Comparison of ENCODE assay signal across 8 mouse cellular contexts in genomic region chr8:13158718-13159376, GRCm38 (mm10). TPM values are rescaled to one million over a fixed set of nuclear protein-coding genes. Genes with fewer than 3 reads are reported as not detected.
A peak's percentile ranks its signal among the peaks of the same experiment; 100 is the strongest.
DNase-seq lines count a peak whose midpoint lies in the region; ATAC-seq lines count a peak whose summit lies in the region.

TSS of gene Lamp1 (plus strand) at chr8:13159161.

- peak within 1 kb of the TSS; percentile 100 for H3K4me3 ChIP-seq in heart, embryonic 10.5 days
- peak within 1 kb of the TSS; percentile 100 for H3K4me3 ChIP-seq in kidney, embryonic 15.5 days (replicated peaks)

- H3K27me3 ChIP-seq in heart, embryonic 10.5 days (ENCODE audit: insufficient read depth, poor library complexity, severe bottlenecking): no peaks in the 10 kb centered on the region
- no peaks in the 10 kb centered on the region for H3K27me3 ChIP-seq in kidney, embryonic 15.5 days

- peak within 1 kb of the TSS; percentile 79 for H3K9ac ChIP-seq in kidney, embryonic 15.5 days

- peak within 1 kb of the TSS; percentile 83 for H3K4me2 ChIP-seq in kidney, embryonic 15.5 days

- H3K36me3 ChIP-seq in heart, embryonic 10.5 days: no peaks in the 10 kb centered on the region; the same call in 1 of the 2 replicates
- 0 out of 2 replicates have a peak, but pooled peaks cover 4% of the 10 kb centered on the region for H3K36me3 ChIP-seq in kidney, embryonic 15.5 days

- H3K27ac ChIP-seq in heart, embryonic 10.5 days: peak within 1 kb of the TSS; percentile 91
- peak within 1 kb of the TSS; percentile 73 for H3K27ac ChIP-seq in kidney, embryonic 15.5 days

- peak; percentile 85 for ATAC-seq in erythroblast, adult 5-6 weeks (replicated peaks; ENCODE audit: low FRiP score, poor library complexity, severe bottlenecking)
- ATAC-seq in kidney, embryonic 15.5 days (replicated peaks; ENCODE audit: low FRiP score): peak; percentile 97
- peak; percentile 54 for ATAC-seq in monocyte, adult 5-6 weeks (replicated peaks; ENCODE audit: insufficient number of reproducible peaks, low FRiP score, low TSS enrichment, poor library complexity, severe bottlenecking)

- H3K4me1 ChIP-seq in heart, embryonic 10.5 days: peaks cover 32% of the 10 kb centered on the region
- H3K4me1 ChIP-seq in kidney, embryonic 15.5 days: peaks cover 19% of the 10 kb centered on the region

- DNase-seq in B cell, adult 2 months: peak; percentile 98
- DNase-seq in brain, adult 2 months (ENCODE audit: low read depth, low spot score): peak; percentile 99
- DNase-seq in heart, embryonic 10.5 days (ENCODE audit: low spot score): peak; percentile 98
- peak; percentile 98 for DNase-seq in liver
- DNase-seq in spleen, postnatal 4 days (ENCODE audit: low spot score in 2 of 2): peak; percentile 97 to 98

- under 1% methylated on average over 48 of the region's 50 CpGs for WGBS in heart, embryonic 10.5 days
- whole genome bisulfite sequencing in kidney, embryonic 15.5 days: under 1% methylated on average over 40 of the region's 50 CpGs

- H3K9me3 ChIP-seq in heart, embryonic 10.5 days: no peaks in the 10 kb centered on the region
- no peaks in the 10 kb centered on the region for H3K9me3 ChIP-seq in kidney, embryonic 15.5 days (replicated peaks)

RNA-seq across cellular contexts. Expression of gene Lamp1, which starts in this region (rescaled TPM):
- total RNA-seq in erythroblast, adult 5-6 weeks (2015; ENCODE audit: low replicate concordance): 101 and 131 TPM in 2 replicates
- 103 and 130 TPM in 2 replicates for total RNA-seq in erythroblast, adult 5-6 weeks (2017; ENCODE audit: low replicate concordance)
- 290 and 334 TPM in 2 replicates for polyA plus RNA-seq in heart, embryonic 10.5 days (2016; fragmentation: Nextera tagmentation; extraction: Ambion mirVana)
- polyA plus RNA-seq in kidney, embryonic 15.5 days (2015; fragmentation: Nextera tagmentation; extraction: Ambion mirVana): 299 and 302 TPM in 2 replicates
- total RNA-seq in monocyte, adult 5-6 weeks (2017): 344 to 634 TPM (median 510 TPM) in 3 replicates

Comparison
In these comparisons a context has a peak if more than half of its experiments do, and no peak if none do; other contexts are left out.
1. Peak in every context shown above with its lines: DNase-seq, ATAC-seq, H3K4me3 ChIP-seq and H3K27ac ChIP-seq.